Mouse (Mus musculus) heart, postnatal 0 days (tissue): ENCODE measurements around the gene Ece1. TPM values are rescaled to one million over a fixed set of nuclear protein-coding genes. Genes with fewer than 3 reads are reported as not detected.
A peak's percentile ranks its signal among the peaks of the same experiment; 100 is the strongest.

ENCODE experiments used
- ATAC-seq: fragments of 200-750 bp; cut with Nextera tagmentation; 2 replicates; pipeline ENCODE4 v1.8.0; 2017; ENCODE audit warnings: low read depth, moderate number of reproducible peaks, moderate library complexity; ENCODE audit not compliant: insufficient read depth
- DNase-seq: peaks from one replicate; pipeline ENCODE4 v3.0.0-alpha.2; 2016; ENCODE audit warnings: low spot score
- H3K27ac ChIP-seq: fragments of 300-500 bp; sonication (generic); 2 replicates; pipeline ENCODE4 v1.5.1; 2014; ENCODE audit warnings: low read depth, mild to moderate bottlenecking
- H3K27me3 ChIP-seq: fragments of 300-500 bp; sonication (generic); 2 replicates; pipeline ENCODE4 v1.6.1; 2014; ENCODE audit warnings: low read length, mixed read lengths; ENCODE audit not compliant: control insufficient read depth, insufficient read depth
- H3K36me3 ChIP-seq: fragments of 300-500 bp; sonication (generic); replicated peaks from 2 replicates; pipeline ENCODE4 v1.6.1; 2014; ENCODE audit warnings: low read length, mixed read lengths; ENCODE audit not compliant: control insufficient read depth, insufficient read depth
- H3K4me1 ChIP-seq: fragments of 300-500 bp; sonication (generic); 2 replicates; pipeline ENCODE4 v1.6.1; 2014; ENCODE audit warnings: antibody characterized with exemption; ENCODE audit not compliant: control insufficient read depth, insufficient read depth
- H3K4me2 ChIP-seq: fragments of 300-500 bp; sonication (generic); 2 replicates; pipeline ENCODE4 v1.6.1; 2014; ENCODE audit warnings: low read depth, mild to moderate bottlenecking, low read length, moderate library complexity
- H3K4me3 ChIP-seq: fragments of 300-500 bp; sonication (generic); 2 replicates; pipeline ENCODE4 v1.5.1; 2014; ENCODE audit warnings: low read depth, low read length
- H3K9ac ChIP-seq: fragments of 300-500 bp; sonication (generic); replicated peaks from 2 replicates; pipeline ENCODE4 v1.6.1; 2014; ENCODE audit warnings: low read depth, low read length, mixed read lengths
- H3K9me3 ChIP-seq: fragments of 300-500 bp; sonication (generic); replicated peaks from 2 replicates; pipeline ENCODE4 v1.6.1; 2016; ENCODE audit warnings: low read length; ENCODE audit not compliant: control insufficient read depth
- CTCF ChIP-seq: IDR thresholded peaks from 2 replicates; pipeline ENCODE4 v1.5.1; 2016; ENCODE audit warnings: antibody characterized with exemption, control low read depth, low read depth
- EP300 ChIP-seq: IDR thresholded peaks from 2 replicates; pipeline ENCODE4 v1.6.1; 2016; ENCODE audit warnings: antibody characterized with exemption, low read depth
- WGBS: fragments of 180-500 bp; shearing (Covaris S2); extraction: QIAGEN DNeasy Blood & Tissue Kit; methylation state at CpG from one replicate; pipeline ENCODE4 v1.1.7; 2014; 5-methylcytosine and 5-hydroxymethylcytosine counted together
- polyA plus RNA-seq: library from polyadenylated mRNA; unstranded; fragments of >200 nt; fragmentation: Nextera tagmentation; extraction: Ambion mirVana; gene quantifications from 2 replicates; pipeline ENCODE4 v1.2.1, GENCODE M21; 2015
- total RNA-seq: library from RNA; depleted of rRNA; stranded (reverse); fragments of >200 nt; gene quantifications from 2 replicates; pipeline ENCODE4 v1.2.3, GENCODE M21; 2014; ENCODE audit warnings: low replicate concordance

The Ece1 gene
- total and polyA plus RNA-seq, 2 experiments from 2014 or later, result 35.4 to 140 TPM

- H3K9me3 ChIP-seq, result 0 out of 2 replicates have a peak, but pooled peaks cover 3% of the 10 kb centered on the region
- 4% methylated on average over 37 of the region's 39 CpGs for WGBS
- ATAC-seq, result peak; percentile 39; the same call in 1 of the 2 replicates
- TF ChIP-seq EP300, result no peak
- no peak for TF ChIP-seq CTCF
- H3K27ac ChIP-seq, result peak within 1 kb of the TSS; percentile 93
- H3K36me3 ChIP-seq, result no peaks in the 10 kb centered on the region; the same call in 1 of the 2 replicates
- H3K4me2 ChIP-seq, result peak within 1 kb of the TSS; percentile 84
- H3K4me1 ChIP-seq, result peaks cover 26% of the 10 kb centered on the region
- H3K9ac ChIP-seq, result peak within 1 kb of the TSS; percentile 98
- DNase-seq, result no peak
- H3K4me3 ChIP-seq, result peak within 1 kb of the TSS; percentile 96
- H3K27me3 ChIP-seq, result no peaks in the 10 kb centered on the region
These were observed 130.9 kb downstream of the Ece1 start, which contains the start of gene Eif4g3 for GRCm38 (mm10) chr4:137992890-137993289. Eif4g3 (plus strand) TSS chr4:137993022.

- Histone ChIP-seq H3K4me3 (peak overlapping the region; percentile 96), H3K27me3 (no peaks in the 10 kb centered on the region), H3K27ac (peak overlapping the region; percentile 93), H3K4me2 (peak overlapping the region; percentile 84), H3K9me3 (0 out of 2 replicates have a peak, but pooled peaks cover 3% of the 10 kb centered on the region), H3K9ac (peak overlapping the region; percentile 98), H3K36me3 (no peaks in the 10 kb centered on the region; the same call in 1 of the 2 replicates), H3K4me1 (peaks cover 26% of the 10 kb centered on the region)
- TF ChIP-seq CTCF, result no peak
- no peak for TF ChIP-seq EP300
- WGBS, result under 1% methylated on average over 45 of the region's 59 CpGs
- ATAC-seq (peak; percentile 96), DNase-seq (peak; percentile 96)
These were observed 131.3 kb downstream of the Ece1 start for GRCm38 (mm10) chr4:137993291-137993758.

GRCm38 (mm10) chr4:137993821-137994561 is 132.0 kb downstream of the Ece1 start:
- peak overlapping the region; percentile 98 for H3K9ac ChIP-seq
- peak overlapping the region; percentile 96 for H3K4me3 ChIP-seq
- TF ChIP-seq EP300, result no peak
- no peak for TF ChIP-seq CTCF
- H3K9me3 ChIP-seq, result 0 out of 2 replicates have a peak, but pooled peaks cover 3% of the 10 kb centered on the region
- peak; percentile 22 for DNase-seq
- peak overlapping the region; percentile 84 for H3K4me2 ChIP-seq
- H3K27ac ChIP-seq, result peak overlapping the region; percentile 93
- peaks cover 26% of the 10 kb centered on the region for H3K4me1 ChIP-seq
- peaks cover 6% of the 10 kb centered on the region for H3K36me3 ChIP-seq
- ATAC-seq, result peak; percentile 7; the same call in 1 of the 2 replicates
- no peaks in the 10 kb centered on the region for H3K27me3 ChIP-seq
- under 1% methylated on average over 45 of the region's 60 CpGs for WGBS

GRCm38 (mm10) chr4:137994562-137995336 is 132.7 kb downstream of the Ece1 start:
- no peak for ATAC-seq
- DNase-seq, result peak; percentile 18
- H3K36me3 ChIP-seq, result peaks cover 11% of the 10 kb centered on the region
- H3K9me3 ChIP-seq, result 0 out of 2 replicates have a peak, but pooled peaks cover 3% of the 10 kb centered on the region
- peak overlapping the region; percentile 93 for H3K27ac ChIP-seq
- 36% methylated on average over 12 of the region's 12 CpGs for WGBS
- no peak for TF ChIP-seq EP300
- no peak for TF ChIP-seq CTCF
- H3K9ac ChIP-seq, result peak overlapping the region; percentile 98
- H3K4me2 ChIP-seq, result peak overlapping the region; percentile 84
- no peaks in the 10 kb centered on the region for H3K27me3 ChIP-seq
- peak overlapping the region; percentile 96 for H3K4me3 ChIP-seq
- peaks cover 26% of the 10 kb centered on the region for H3K4me1 ChIP-seq

- peaks cover 11% of the 10 kb centered on the region for H3K36me3 ChIP-seq
These were observed 133.4 kb downstream of the Ece1 start for GRCm38 (mm10) chr4:137995399-137995798.

More at GRCm38 (mm10) chr4:137995399-137995798, 133.4 kb downstream of the Ece1 start:
- H3K27ac ChIP-seq, result peak overlapping the region; percentile 18; the same call in 1 of the 2 replicates
- 0 out of 2 replicates have a peak, but pooled peaks cover 3% of the 10 kb centered on the region for H3K9me3 ChIP-seq
- 29% methylated on average over 12 of the region's 12 CpGs for WGBS
- TF ChIP-seq CTCF (no peak), EP300 (no peak)
- H3K27me3 ChIP-seq, result no peaks in the 10 kb centered on the region
- peak overlapping the region; percentile 84 for H3K4me2 ChIP-seq
- peak; percentile 7 for DNase-seq
- ATAC-seq, result no peak
- H3K4me3 ChIP-seq, result peak overlapping the region; percentile 96
- peak overlapping the region; percentile 59 for H3K9ac ChIP-seq
- peaks cover 29% of the 10 kb centered on the region for H3K4me1 ChIP-seq
